Mouse (Mus musculus) stomach, embryonic 14.5 days (tissue): ENCODE results near the gene Gm29666. TPM values are rescaled to one million over a fixed set of nuclear protein-coding genes. Genes with fewer than 3 reads are reported as not detected.

Experiments used
- ATAC-seq: fragments of 200-750 bp; cut with Nextera tagmentation; 2 replicates; pipeline ENCODE4 v1.8.0; 2017; ENCODE audit warnings: low read depth, moderate TSS enrichment; ENCODE audit not compliant: insufficient number of reproducible peaks, insufficient read depth, low FRiP score
- H3K27ac ChIP-seq: fragments of 300-500 bp; sonication (generic); 2 replicates; pipeline ENCODE4 v1.5.1; 2014; ENCODE audit warnings: mild to moderate bottlenecking, low read length, moderate library complexity, mixed read lengths
- H3K27me3 ChIP-seq: fragments of 300-500 bp; sonication (generic); 2 replicates; pipeline ENCODE4 v1.6.1; 2014; ENCODE audit warnings: low read length, control low read depth, mixed read lengths; ENCODE audit not compliant: control insufficient read depth, insufficient read depth
- H3K36me3 ChIP-seq: fragments of 300-500 bp; sonication (generic); 2 replicates; pipeline ENCODE4 v1.6.1; 2014; ENCODE audit warnings: mild to moderate bottlenecking, control low read depth, low read length, moderate library complexity, mixed read lengths; ENCODE audit not compliant: control insufficient read depth, insufficient read depth
- H3K4me1 ChIP-seq: fragments of 300-500 bp; sonication (generic); 2 replicates; pipeline ENCODE4 v1.6.1; 2014; ENCODE audit warnings: low read length, control low read depth, mixed read lengths; ENCODE audit not compliant: control insufficient read depth, insufficient read depth
- H3K4me2 ChIP-seq: fragments of 300-500 bp; sonication (generic); replicated peaks from 2 replicates; pipeline ENCODE4 v1.6.1; 2014; ENCODE audit warnings: low read depth, low read length, control low read depth
- H3K4me3 ChIP-seq: fragments of 300-500 bp; sonication (generic); 2 replicates; pipeline ENCODE4 v1.5.1; 2014; ENCODE audit warnings: low read depth, low read length, control low read depth
- H3K9ac ChIP-seq: fragments of 300-500 bp; sonication (generic); replicated peaks from 2 replicates; pipeline ENCODE4 v1.6.1; 2014; ENCODE audit warnings: low read depth, mild to moderate bottlenecking, control low read depth, low read length, moderate library complexity, mixed read lengths
- H3K9me3 ChIP-seq: fragments of 300-500 bp; sonication (generic); 2 replicates; pipeline ENCODE4 v1.6.1; 2016; ENCODE audit warnings: low read depth, low read length, control low read depth; ENCODE audit not compliant: control insufficient read depth
- WGBS: fragments of 180-500 bp; shearing (Covaris S2); extraction: QIAGEN DNeasy Blood & Tissue Kit; methylation state at CpG from one replicate; pipeline ENCODE4 v1.1.7; 2014; 5-methylcytosine and 5-hydroxymethylcytosine counted together
- polyA plus RNA-seq: library from polyadenylated mRNA; unstranded; fragments of >200 nt; fragmentation: Nextera tagmentation; extraction: Ambion mirVana; gene quantifications from 2 replicates; pipeline ENCODE4 v1.2.1, GENCODE M21; 2014

The Gm29666 gene
- polyA plus RNA-seq, 1 experiment from 2014 or later, result 0.90 TPM

- 65% methylated on average over 1 of the region's 1 CpGs for WGBS
- ATAC-seq, result no peak
- Histone ChIP-seq H3K4me3 (no peak overlapping the region), H3K9me3 (no peaks in the 10 kb centered on the region), H3K27ac (no peak overlapping the region), H3K4me2 (peak overlapping the region; percentile 85; the same call in 1 of the 2 replicates), H3K9ac (no peak overlapping the region), H3K27me3 (no peaks in the 10 kb centered on the region), H3K4me1 (peaks cover 15% of the 10 kb centered on the region; the same call in 1 of the 2 replicates), H3K36me3 (peaks cover 32% of the 10 kb centered on the region)
Measured at GRCm38 (mm10) chr15:84925495-84926018, 5.7 kb upstream of the Gm29666 start.

- peaks cover 24% of the 10 kb centered on the region for H3K36me3 ChIP-seq
- 9% methylated on average over 9 of the region's 9 CpGs for WGBS
- H3K9me3 ChIP-seq, result no peaks in the 10 kb centered on the region
- ATAC-seq, result no peak
- H3K4me2 ChIP-seq, result peak overlapping the region; percentile 85
- H3K27ac ChIP-seq, result peak overlapping the region; percentile 21; the same call in 1 of the 2 replicates
- peak overlapping the region; percentile 96 for H3K9ac ChIP-seq
- peak overlapping the region; percentile 98 for H3K4me3 ChIP-seq
- peaks cover 15% of the 10 kb centered on the region; the same call in 1 of the 2 replicates for H3K4me1 ChIP-seq
- no peaks in the 10 kb centered on the region for H3K27me3 ChIP-seq
Measured at GRCm38 (mm10) chr15:84924781-84925315, 5.0 kb upstream of the Gm29666 start.

GRCm38 (mm10) chr15:84923508-84924181 lies 3.8 kb upstream of the Gm29666 start:
- ATAC-seq, result peak; percentile 77
- H3K4me2 ChIP-seq, result peak overlapping the region; percentile 85
- H3K27ac ChIP-seq, result peak overlapping the region; percentile 98
- H3K4me3 ChIP-seq, result peak overlapping the region; percentile 98
- no peaks in the 10 kb centered on the region for H3K27me3 ChIP-seq
- peaks cover 15% of the 10 kb centered on the region; the same call in 1 of the 2 replicates for H3K4me1 ChIP-seq
- peak overlapping the region; percentile 96 for H3K9ac ChIP-seq
- H3K36me3 ChIP-seq, result peaks cover 12% of the 10 kb centered on the region
- WGBS, result under 1% methylated on average over 60 of the region's 68 CpGs
- H3K9me3 ChIP-seq, result no peaks in the 10 kb centered on the region

- Histone ChIP-seq H3K4me2 (peak within 1 kb of the TSS; percentile 85), H3K36me3 (peaks cover 9% of the 10 kb centered on the region), H3K9ac (peak within 1 kb of the TSS; percentile 96), H3K4me3 (peak within 1 kb of the TSS; percentile 98), H3K9me3 (no peaks in the 10 kb centered on the region), H3K27me3 (no peaks in the 10 kb centered on the region), H3K4me1 (peaks cover 15% of the 10 kb centered on the region; the same call in 1 of the 2 replicates), H3K27ac (peak within 1 kb of the TSS; percentile 98)
- ATAC-seq, result peak; percentile 90
- WGBS, result under 1% methylated on average over 60 of the region's 60 CpGs
Measured at GRCm38 (mm10) chr15:84922884-84923507, 3.2 kb upstream of the Gm29666 start, which contains the start of gene Nup50. Gene Nup50 (plus strand): TSS chr15:84923411.

- no peak for ATAC-seq
- Histone ChIP-seq H3K9me3 (no peaks in the 10 kb centered on the region; the same call in 1 of the 2 replicates), H3K27me3 (no peaks in the 10 kb centered on the region), H3K4me3 (no peak overlapping the region), H3K27ac (no peak overlapping the region), H3K36me3 (no peaks in the 10 kb centered on the region), H3K4me1 (no peaks in the 10 kb centered on the region), H3K4me2 (no peak overlapping the region), H3K9ac (no peak overlapping the region)
- 82% methylated on average over 3 of the region's 3 CpGs for WGBS
Measured at GRCm38 (mm10) chr15:84913201-84913600, 6.6 kb downstream of the Gm29666 start.

GRCm38 (mm10) chr15:84903843-84904385 lies 15.9 kb downstream of the Gm29666 start:
- Histone ChIP-seq H3K27ac (no peak overlapping the region), H3K27me3 (no peaks in the 10 kb centered on the region), H3K4me3 (no peak overlapping the region), H3K9me3 (no peaks in the 10 kb centered on the region), H3K4me2 (no peak overlapping the region), H3K9ac (no peak overlapping the region), H3K36me3 (no peaks in the 10 kb centered on the region), H3K4me1 (no peaks in the 10 kb centered on the region)
- WGBS, result 72% methylated on average over 7 of the region's 7 CpGs
- no peak for ATAC-seq

GRCm38 (mm10) chr15:84898077-84898476 lies 21.8 kb downstream of the Gm29666 start:
- H3K9ac ChIP-seq, result no peak overlapping the region
- no peaks in the 10 kb centered on the region for H3K36me3 ChIP-seq
- no peaks in the 10 kb centered on the region for H3K27me3 ChIP-seq
- no peak overlapping the region for H3K4me2 ChIP-seq
- 38% methylated on average over 7 of the region's 7 CpGs for WGBS
- ATAC-seq, result no peak
- H3K9me3 ChIP-seq, result no peaks in the 10 kb centered on the region
- H3K4me1 ChIP-seq, result no peaks in the 10 kb centered on the region
- H3K27ac ChIP-seq, result no peak overlapping the region
- no peak overlapping the region for H3K4me3 ChIP-seq

- Histone ChIP-seq H3K4me2 (no peak overlapping the region), H3K9me3 (no peaks in the 10 kb centered on the region), H3K4me3 (no peak overlapping the region), H3K9ac (no peak overlapping the region), H3K4me1 (no peaks in the 10 kb centered on the region), H3K36me3 (no peaks in the 10 kb centered on the region), H3K27me3 (no peaks in the 10 kb centered on the region), H3K27ac (no peak overlapping the region)
- ATAC-seq, result no peak
- WGBS, result 74% methylated on average over 1 of the region's 1 CpGs
Measured at GRCm38 (mm10) chr15:84896664-84897063, 23.2 kb downstream of the Gm29666 start.
